Mouse (Mus musculus): ENCODE data around the gene Armc12. TPM values are rescaled to one million over a fixed set of nuclear protein-coding genes. Genes with fewer than 3 reads are reported as not detected.
A peak's percentile ranks its signal among the peaks of the same experiment; 100 is the strongest.

Armc12 gene
- total RNA-seq (2021) (not detected), polyA plus RNA-seq (2012; rRNA removed) (0.33 and 0.47 TPM in 2 replicates)
- long read RNA-seq = 0 reads

- no peaks in the 10 kb centered on the region for H3K36me3 ChIP-seq (ENCODE audit: control insufficient read depth, insufficient read depth, low read length)
- no peaks in the 10 kb centered on the region for H3K79me2 ChIP-seq (replicated peaks; ENCODE audit: control insufficient read depth, insufficient read depth, low read length)
- no peak within 1 kb of the TSS for H3K4me3 ChIP-seq
- H3K27me3 ChIP-seq (ENCODE audit: control insufficient read depth, insufficient read depth, low read length) = no peaks in the 10 kb centered on the region
- no peak for DNase-seq
- 88% methylated on average over 6 of the region's 6 CpGs for WGBS
- no peak for TF ChIP-seq EP300 (IDR thresholded peaks at IDR 0.05; ENCODE audit: insufficient read depth, low read depth, low read length)
- peak; percentile 16; the same call in 1 of the 2 replicates for TF ChIP-seq CTCF (IDR thresholded peaks at IDR 0.05)
- peaks cover 5% of the 10 kb centered on the region for H3K4me1 ChIP-seq (ENCODE audit: control insufficient read depth, insufficient read depth, low read length)
- no peak within 1 kb of the TSS for H3K27ac ChIP-seq
- H3K9ac ChIP-seq (ENCODE audit: low read depth, low read length) = no peak within 1 kb of the TSS
- intact Hi-C loops (cut with DNase I) = no loop called here
Observed at GRCm38 (mm10) chr17:28530506-28530905, at the start of gene Armc12. TSS of gene Armc12 (plus strand) at chr17:28530806.

- intact Hi-C loops (cut with DNase I) = loop anchor here (2.0 to 5.0 kb wide), 3 partner anchors 40 to 78 kb away; no protein-coding TSS in a partner anchor
- peak overlapping the region; percentile 88 for H3K9ac ChIP-seq (ENCODE audit: low read depth, low read length)
- H3K79me2 ChIP-seq (replicated peaks; ENCODE audit: control insufficient read depth, insufficient read depth, low read length) = no peaks in the 10 kb centered on the region
- H3K36me3 ChIP-seq (ENCODE audit: control insufficient read depth, insufficient read depth, low read length) = no peaks in the 10 kb centered on the region
- 7% methylated on average over 30 of the region's 30 CpGs for WGBS
- no peaks in the 10 kb centered on the region for H3K27me3 ChIP-seq (ENCODE audit: control insufficient read depth, insufficient read depth, low read length)
- peaks cover 2% of the 10 kb centered on the region for H3K4me1 ChIP-seq (ENCODE audit: control insufficient read depth, insufficient read depth, low read length)
- DNase-seq = peak; percentile 46 to 54
- TF ChIP-seq POLR2A (IDR thresholded peaks at IDR 0.05; ENCODE audit: insufficient read depth, low read depth, low read length) = 0 out of 2 replicates have a peak, but pooled peaks have one; percentile 20
- no peak for TF ChIP-seq CTCF (IDR thresholded peaks at IDR 0.05)
- H3K4me3 ChIP-seq = peak overlapping the region; percentile 82
- peak overlapping the region; percentile 72 for H3K27ac ChIP-seq
Observed at GRCm38 (mm10) chr17:28484704-28485445, 45.7 kb upstream of the Armc12 start.

DNA sequence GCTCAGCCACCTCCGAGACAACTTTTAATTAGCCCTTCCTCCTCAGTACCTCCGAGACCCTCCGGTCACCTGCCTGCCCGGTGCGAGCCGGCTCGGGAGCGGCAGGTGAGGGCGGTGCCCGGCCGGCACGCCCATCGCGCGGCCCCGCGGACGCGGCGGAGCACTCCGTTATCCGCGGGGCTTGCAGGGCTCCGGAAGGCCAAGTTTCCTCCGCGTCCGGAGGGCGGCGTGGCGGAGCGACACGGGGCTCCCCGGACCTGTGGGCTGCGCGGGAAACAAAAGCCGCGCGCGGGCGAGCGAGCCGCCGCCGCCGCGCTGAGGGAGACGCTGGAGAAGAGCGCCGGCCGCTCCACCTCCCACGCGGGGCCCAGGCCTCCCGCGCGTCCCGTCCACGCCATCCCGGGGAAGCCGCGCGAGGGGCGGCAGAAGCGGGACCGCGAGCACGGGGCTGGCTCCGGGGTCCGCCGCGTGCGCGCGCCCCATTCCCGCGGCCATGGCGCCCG lies 45.1 kb upstream of the Armc12 start:
- intact Hi-C loops (cut with DNase I) = loop anchor here (2.0 kb wide), 2 partner anchors 39 to 79 kb away; no protein-coding TSS in a partner anchor
- Histone ChIP-seq H3K27ac (peak overlapping the region; percentile 72), H3K4me1 (ENCODE audit: control insufficient read depth, insufficient read depth, low read length) (peaks cover 2% of the 10 kb centered on the region), H3K79me2 (replicated peaks; ENCODE audit: control insufficient read depth, insufficient read depth, low read length) (no peaks in the 10 kb centered on the region), H3K9ac (ENCODE audit: low read depth, low read length) (peak overlapping the region; percentile 88), H3K27me3 (ENCODE audit: control insufficient read depth, insufficient read depth, low read length) (no peaks in the 10 kb centered on the region), H3K4me3 (peak overlapping the region; percentile 82), H3K36me3 (ENCODE audit: control insufficient read depth, insufficient read depth, low read length) (no peaks in the 10 kb centered on the region)
- peak; percentile 75 for DNase-seq
- WGBS = 1% methylated on average over 72 of the region's 77 CpGs
- TF ChIP-seq CTCF (IDR thresholded peaks at IDR 0.05) = peak; percentile 43
- no peak for TF ChIP-seq POLR2A (IDR thresholded peaks at IDR 0.05; ENCODE audit: insufficient read depth, low read depth, low read length)

DNA sequence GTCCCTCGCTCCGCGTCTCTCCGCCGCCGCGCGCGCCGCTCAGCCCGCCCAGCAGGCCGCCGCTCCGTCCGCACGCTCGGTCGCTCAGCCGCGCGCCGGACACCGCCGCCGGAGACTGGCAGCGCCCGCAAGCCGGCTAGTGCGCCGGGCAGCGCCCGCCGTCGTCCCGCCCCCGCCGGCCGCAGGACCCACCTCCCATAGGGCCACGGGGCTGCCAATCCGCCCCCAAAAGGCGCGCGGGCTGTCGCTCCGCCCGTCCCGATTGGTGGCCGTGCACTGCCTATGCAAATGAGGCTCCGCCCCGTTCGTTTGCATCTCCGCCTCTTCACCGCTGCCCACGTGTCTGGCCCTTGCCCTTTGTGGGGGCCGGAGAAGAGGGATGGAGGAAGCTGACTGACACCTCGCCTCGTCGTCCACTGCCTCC lies 44.6 kb upstream of the Armc12 start:
- Histone ChIP-seq H3K4me1 (ENCODE audit: control insufficient read depth, insufficient read depth, low read length) (peaks cover 2% of the 10 kb centered on the region), H3K36me3 (ENCODE audit: control insufficient read depth, insufficient read depth, low read length) (no peaks in the 10 kb centered on the region), H3K9ac (ENCODE audit: low read depth, low read length) (peak overlapping the region; percentile 88), H3K27ac (peak overlapping the region; percentile 72), H3K27me3 (ENCODE audit: control insufficient read depth, insufficient read depth, low read length) (no peaks in the 10 kb centered on the region), H3K4me3 (peak overlapping the region; percentile 82), H3K79me2 (replicated peaks; ENCODE audit: control insufficient read depth, insufficient read depth, low read length) (no peaks in the 10 kb centered on the region)
- 4% methylated on average over 45 of the region's 58 CpGs for WGBS
- intact Hi-C loops (cut with DNase I) = loop anchor here (2.0 kb wide), 3 partner anchors 25 to 79 kb away; no protein-coding TSS in a partner anchor
- peak; percentile 99 to 100 for DNase-seq
- TF ChIP-seq POLR2A (IDR thresholded peaks at IDR 0.05; ENCODE audit: insufficient read depth, low read depth, low read length) = peak; percentile 64; the same call in 1 of the 2 replicates
- no peak for TF ChIP-seq EP300 (IDR thresholded peaks at IDR 0.05; ENCODE audit: insufficient read depth, low read depth, low read length)

DNA sequence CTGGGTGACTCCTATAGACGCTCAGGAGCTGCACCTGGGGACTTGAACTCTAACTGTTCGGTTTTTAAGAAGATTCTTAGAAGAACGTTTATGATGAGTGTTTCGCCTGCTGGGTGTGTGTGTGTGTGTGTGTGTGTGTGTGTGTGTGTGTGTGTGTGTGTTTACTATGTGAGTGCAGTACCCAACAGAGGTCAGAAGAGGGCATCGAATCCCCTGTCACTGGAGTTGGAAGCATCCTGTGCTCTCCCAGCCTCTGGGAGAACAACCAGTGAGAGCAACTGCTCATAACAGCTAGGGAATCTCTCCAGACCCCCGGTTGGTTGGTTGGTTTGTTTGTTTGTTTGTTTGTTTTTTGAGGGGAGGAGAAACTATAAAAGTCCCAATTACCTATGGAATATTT lies 43.9 kb upstream of the Armc12 start:
- TF ChIP-seq POLR2A (IDR thresholded peaks at IDR 0.05; ENCODE audit: insufficient read depth, low read depth, low read length) = no peak
- TF ChIP-seq EP300 (IDR thresholded peaks at IDR 0.05; ENCODE audit: insufficient read depth, low read depth, low read length) = no peak
- no peak for TF ChIP-seq CTCF (IDR thresholded peaks at IDR 0.05)
- H3K36me3 ChIP-seq (ENCODE audit: control insufficient read depth, insufficient read depth, low read length) = no peaks in the 10 kb centered on the region
- H3K9ac ChIP-seq (ENCODE audit: low read depth, low read length) = no peak overlapping the region
- H3K4me3 ChIP-seq = no peak overlapping the region
- WGBS = 87% methylated on average over 6 of the region's 6 CpGs
- H3K27me3 ChIP-seq (ENCODE audit: control insufficient read depth, insufficient read depth, low read length) = no peaks in the 10 kb centered on the region
- H3K27ac ChIP-seq = no peak overlapping the region
- H3K4me1 ChIP-seq (ENCODE audit: control insufficient read depth, insufficient read depth, low read length) = peaks cover 2% of the 10 kb centered on the region
- no peak for DNase-seq
- intact Hi-C loops (cut with DNase I) = loop anchor here (2.0 kb wide), 1 partner anchor 24 kb away; no protein-coding TSS in a partner anchor
- H3K79me2 ChIP-seq (replicated peaks; ENCODE audit: control insufficient read depth, insufficient read depth, low read length) = no peaks in the 10 kb centered on the region

All from heart, adult 2 months (tissue).